Mouse (Mus musculus): ENCODE measurements around the gene Cyth3. TPM values are rescaled to one million over a fixed set of nuclear protein-coding genes. Genes with fewer than 3 reads are reported as not detected.

The Cyth3 gene
- total RNA-seq, 2 experiments from 2014 or later: 48.1 to 52.4 TPM

GRCm38 (mm10) chr5:143614519-143614918 lies 7.7 kb upstream of the Cyth3 start:
- DNase-seq (ENCODE audit: low spot score in 2 of 2): no peak

GRCm38 (mm10) chr5:143615353-143615752 lies 6.9 kb upstream of the Cyth3 start:
- no peak for DNase-seq (ENCODE audit: low spot score in 2 of 2)

- no peak for DNase-seq (ENCODE audit: low spot score in 2 of 2)
Observed at GRCm38 (mm10) chr5:143616116-143616515, 6.1 kb upstream of the Cyth3 start.

GRCm38 (mm10) chr5:143616657-143617329 lies 5.5 kb upstream of the Cyth3 start:
- DNase-seq (ENCODE audit: low spot score in 2 of 2): no peak

- DNase-seq (ENCODE audit: low spot score in 2 of 2): no peak
Observed at GRCm38 (mm10) chr5:143617487-143618209, 4.6 kb upstream of the Cyth3 start.

- DNase-seq (ENCODE audit: low spot score in 2 of 2): no peak
Observed at GRCm38 (mm10) chr5:143618585-143618984, 3.7 kb upstream of the Cyth3 start.

- DNase-seq (ENCODE audit: low spot score in 2 of 2): no peak
Observed at GRCm38 (mm10) chr5:143620196-143620595, 2.1 kb upstream of the Cyth3 start.

- DNase-seq (ENCODE audit: low spot score in 2 of 2): no peak
Observed at GRCm38 (mm10) chr5:143620941-143621340, 1.3 kb upstream of the Cyth3 start.

GRCm38 (mm10) chr5:143622623-143623150 lies 440 bp downstream of the Cyth3 start:
- no peak for DNase-seq (ENCODE audit: low spot score in 2 of 2)

GRCm38 (mm10) chr5:143623356-143624295 lies 1.4 kb downstream of the Cyth3 start:
- DNase-seq (ENCODE audit: low spot score in 2 of 2): no peak

GRCm38 (mm10) chr5:143624449-143624848 lies 2.2 kb downstream of the Cyth3 start:
- DNase-seq (ENCODE audit: low spot score in 2 of 2): no peak

- no peak for DNase-seq (ENCODE audit: low spot score in 2 of 2)
Observed at GRCm38 (mm10) chr5:143625497-143625896, 3.2 kb downstream of the Cyth3 start.

GRCm38 (mm10) chr5:143625940-143626588 lies 3.8 kb downstream of the Cyth3 start:
- no peak for DNase-seq (ENCODE audit: low spot score in 2 of 2)

GRCm38 (mm10) chr5:143627507-143627906 lies 5.3 kb downstream of the Cyth3 start:
- DNase-seq (ENCODE audit: low spot score in 2 of 2): no peak

- DNase-seq (ENCODE audit: low spot score in 2 of 2): no peak
Observed at GRCm38 (mm10) chr5:143627926-143628325, 5.7 kb downstream of the Cyth3 start.

- no peak for DNase-seq (ENCODE audit: low spot score in 2 of 2)
Observed at GRCm38 (mm10) chr5:143629686-143630085, 7.4 kb downstream of the Cyth3 start.

- DNase-seq (ENCODE audit: low spot score in 2 of 2): no peak
Observed at GRCm38 (mm10) chr5:143630214-143630613, 8.0 kb downstream of the Cyth3 start.

- no peak for DNase-seq (ENCODE audit: low spot score in 2 of 2)
Observed at GRCm38 (mm10) chr5:143630738-143631137, 8.5 kb downstream of the Cyth3 start.

GRCm38 (mm10) chr5:143631559-143631958 lies 9.3 kb downstream of the Cyth3 start:
- no peak for DNase-seq (ENCODE audit: low spot score in 2 of 2)

GRCm38 (mm10) chr5:143632674-143633557 lies 10.7 kb downstream of the Cyth3 start:
- no peak for DNase-seq (ENCODE audit: low spot score in 2 of 2)

Data from layer of hippocampus, postnatal 14 days (tissue).